Mouse (Mus musculus): ENCODE measurements around the gene Rtkn2. TPM values are rescaled to one million over a fixed set of nuclear protein-coding genes. Genes with fewer than 3 reads are reported as not detected.

The Rtkn2 gene
- polyA plus RNA-seq, 1 experiment from 2014 or later = 6.5 TPM

- Histone ChIP-seq H3K27ac (ENCODE audit: low read depth, low read length) (no peak overlapping the region), H3K4me1 (ENCODE audit: control insufficient read depth, insufficient read depth, low read length) (no peaks in the 10 kb centered on the region), H3K27me3 (ENCODE audit: control insufficient read depth, insufficient read depth, low read length) (no peaks in the 10 kb centered on the region), H3K9me3 (replicated peaks; ENCODE audit: control insufficient read depth, low read length) (no peaks in the 10 kb centered on the region), H3K4me3 (ENCODE audit: low read depth, low read length) (no peak overlapping the region), H3K9ac (ENCODE audit: low read depth, low read length) (no peak overlapping the region), H3K36me3 (ENCODE audit: control insufficient read depth, insufficient read depth, low read length) (no peaks in the 10 kb centered on the region), H3K4me2 (no peak overlapping the region)
- ATAC-seq (replicated peaks; ENCODE audit: insufficient number of reproducible peaks, low FRiP score, low TSS enrichment) = no peak
- WGBS (ENCODE audit: insufficient replicate concordance) = 85% methylated on average over 5 of the region's 5 CpGs
Observed at GRCm38 (mm10) chr10:68054131-68054530, 74.8 kb downstream of the Rtkn2 start.

- Histone ChIP-seq H3K4me1 (ENCODE audit: control insufficient read depth, insufficient read depth, low read length) (no peaks in the 10 kb centered on the region), H3K36me3 (ENCODE audit: control insufficient read depth, insufficient read depth, low read length) (no peaks in the 10 kb centered on the region), H3K27me3 (ENCODE audit: control insufficient read depth, insufficient read depth, low read length) (no peaks in the 10 kb centered on the region), H3K27ac (ENCODE audit: low read depth, low read length) (no peak overlapping the region), H3K9ac (ENCODE audit: low read depth, low read length) (no peak overlapping the region), H3K9me3 (replicated peaks; ENCODE audit: control insufficient read depth, low read length) (no peaks in the 10 kb centered on the region), H3K4me2 (no peak overlapping the region), H3K4me3 (ENCODE audit: low read depth, low read length) (no peak overlapping the region)
- 84% methylated on average over 6 of the region's 6 CpGs for WGBS (ENCODE audit: insufficient replicate concordance)
- no peak for ATAC-seq (replicated peaks; ENCODE audit: insufficient number of reproducible peaks, low FRiP score, low TSS enrichment)
Observed at GRCm38 (mm10) chr10:68054706-68055105, 75.3 kb downstream of the Rtkn2 start.

DNA sequence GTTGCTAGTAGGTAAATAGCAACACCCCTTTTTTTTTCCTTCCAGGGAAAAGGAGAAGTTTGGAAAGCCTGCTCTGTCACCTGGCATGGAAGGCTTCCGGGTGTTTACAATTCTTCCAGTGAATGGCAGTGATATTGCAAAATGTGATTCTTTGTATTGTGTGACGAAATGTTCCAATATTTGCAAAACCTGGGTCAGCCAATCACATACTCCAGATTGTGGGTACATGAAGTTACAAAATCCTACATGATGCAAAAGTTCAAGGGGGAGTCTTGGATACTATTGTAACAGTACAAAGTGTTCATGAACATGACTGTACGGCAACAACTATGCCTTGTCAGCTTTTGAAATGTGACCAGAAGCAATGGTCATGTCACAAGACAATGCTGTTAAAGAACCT is 78.5 kb downstream of the Rtkn2 start:
- Histone ChIP-seq H3K9me3 (replicated peaks; ENCODE audit: control insufficient read depth, low read length) (no peaks in the 10 kb centered on the region), H3K27ac (ENCODE audit: low read depth, low read length) (no peak overlapping the region), H3K9ac (ENCODE audit: low read depth, low read length) (no peak overlapping the region), H3K4me2 (no peak overlapping the region), H3K4me1 (ENCODE audit: control insufficient read depth, insufficient read depth, low read length) (no peaks in the 10 kb centered on the region), H3K4me3 (ENCODE audit: low read depth, low read length) (no peak overlapping the region), H3K27me3 (ENCODE audit: control insufficient read depth, insufficient read depth, low read length) (no peaks in the 10 kb centered on the region), H3K36me3 (ENCODE audit: control insufficient read depth, insufficient read depth, low read length) (no peaks in the 10 kb centered on the region)
- WGBS (ENCODE audit: insufficient replicate concordance) = 88% methylated on average over 3 of the region's 3 CpGs
- ATAC-seq (replicated peaks; ENCODE audit: insufficient number of reproducible peaks, low FRiP score, low TSS enrichment) = no peak

GRCm38 (mm10) chr10:68058378-68058777 is 79.0 kb downstream of the Rtkn2 start:
- Histone ChIP-seq H3K9me3 (replicated peaks; ENCODE audit: control insufficient read depth, low read length) (no peaks in the 10 kb centered on the region), H3K4me1 (ENCODE audit: control insufficient read depth, insufficient read depth, low read length) (no peaks in the 10 kb centered on the region), H3K4me2 (no peak overlapping the region), H3K27me3 (ENCODE audit: control insufficient read depth, insufficient read depth, low read length) (no peaks in the 10 kb centered on the region), H3K27ac (ENCODE audit: low read depth, low read length) (no peak overlapping the region), H3K9ac (ENCODE audit: low read depth, low read length) (no peak overlapping the region), H3K36me3 (ENCODE audit: control insufficient read depth, insufficient read depth, low read length) (no peaks in the 10 kb centered on the region), H3K4me3 (ENCODE audit: low read depth, low read length) (no peak overlapping the region)
- 93% methylated on average over 1 of the region's 1 CpGs for WGBS (ENCODE audit: insufficient replicate concordance)
- no peak for ATAC-seq (replicated peaks; ENCODE audit: insufficient number of reproducible peaks, low FRiP score, low TSS enrichment)

DNA sequence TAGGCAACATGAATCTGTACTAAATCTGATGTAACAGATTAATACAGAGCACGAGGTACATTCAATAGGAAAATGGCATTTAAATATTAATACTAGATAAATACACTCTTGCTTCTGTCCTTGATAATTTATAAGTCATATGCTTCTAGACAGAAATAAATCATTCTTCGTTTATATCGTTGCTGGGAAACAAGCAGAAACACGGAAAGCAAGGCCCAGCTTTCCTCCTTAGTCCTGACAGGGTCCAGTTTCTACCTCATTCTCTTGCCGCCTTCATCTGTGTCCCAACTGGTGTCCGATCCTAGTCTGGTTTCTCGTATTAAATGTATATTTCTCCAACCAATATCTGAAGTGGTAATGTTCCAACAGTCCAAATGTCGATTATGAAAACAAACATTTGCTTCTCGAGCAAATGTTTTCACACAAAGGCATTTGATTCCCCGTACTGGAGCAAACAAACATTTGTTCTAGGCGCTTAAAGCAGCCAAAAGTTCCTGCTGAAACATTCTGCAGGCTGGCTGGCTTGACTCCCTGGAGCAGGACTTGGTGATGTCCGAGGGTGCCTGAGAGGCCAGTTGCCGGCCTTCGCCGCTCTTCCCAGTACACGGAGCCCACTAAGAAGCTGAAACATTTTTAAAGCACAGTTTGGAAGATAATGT is 81.3 kb downstream of the Rtkn2 start:
- Histone ChIP-seq H3K27me3 (ENCODE audit: control insufficient read depth, insufficient read depth, low read length) (no peaks in the 10 kb centered on the region), H3K9ac (ENCODE audit: low read depth, low read length) (no peak overlapping the region), H3K4me3 (ENCODE audit: low read depth, low read length) (no peak overlapping the region), H3K4me2 (no peak overlapping the region), H3K9me3 (replicated peaks; ENCODE audit: control insufficient read depth, low read length) (no peaks in the 10 kb centered on the region), H3K27ac (ENCODE audit: low read depth, low read length) (no peak overlapping the region), H3K4me1 (ENCODE audit: control insufficient read depth, insufficient read depth, low read length) (no peaks in the 10 kb centered on the region), H3K36me3 (ENCODE audit: control insufficient read depth, insufficient read depth, low read length) (no peaks in the 10 kb centered on the region)
- no peak for ATAC-seq (replicated peaks; ENCODE audit: insufficient number of reproducible peaks, low FRiP score, low TSS enrichment)
- WGBS (ENCODE audit: insufficient replicate concordance) = 68% methylated on average over 16 of the region's 16 CpGs

DNA sequence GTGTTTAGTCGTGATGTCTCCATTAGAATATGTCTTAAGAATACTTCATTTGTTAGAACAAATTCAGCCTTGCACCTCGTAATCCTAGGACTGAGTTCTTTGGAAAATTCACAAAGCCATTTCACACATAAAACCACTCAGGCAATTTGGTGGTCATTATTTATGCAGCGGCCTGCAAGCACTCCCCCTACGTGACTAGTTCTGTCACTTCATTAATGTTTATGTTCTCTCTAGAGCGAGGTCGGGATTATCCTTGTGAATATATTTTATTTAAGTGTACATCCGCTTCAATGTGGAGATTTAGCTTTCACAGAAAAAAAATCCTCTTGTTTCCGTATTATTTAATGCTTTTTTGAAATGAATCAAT is 81.9 kb downstream of the Rtkn2 start:
- no peak overlapping the region for H3K27ac ChIP-seq (ENCODE audit: low read depth, low read length)
- H3K4me1 ChIP-seq (ENCODE audit: control insufficient read depth, insufficient read depth, low read length) = no peaks in the 10 kb centered on the region
- no peaks in the 10 kb centered on the region for H3K9me3 ChIP-seq (replicated peaks; ENCODE audit: control insufficient read depth, low read length)
- no peak for ATAC-seq (replicated peaks; ENCODE audit: insufficient number of reproducible peaks, low FRiP score, low TSS enrichment)
- 77% methylated on average over 8 of the region's 8 CpGs for WGBS (ENCODE audit: insufficient replicate concordance)
- no peaks in the 10 kb centered on the region for H3K36me3 ChIP-seq (ENCODE audit: control insufficient read depth, insufficient read depth, low read length)
- no peaks in the 10 kb centered on the region for H3K27me3 ChIP-seq (ENCODE audit: control insufficient read depth, insufficient read depth, low read length)
- no peak overlapping the region for H3K9ac ChIP-seq (ENCODE audit: low read depth, low read length)
- no peak overlapping the region for H3K4me3 ChIP-seq (ENCODE audit: low read depth, low read length)
- no peak overlapping the region for H3K4me2 ChIP-seq

DNA sequence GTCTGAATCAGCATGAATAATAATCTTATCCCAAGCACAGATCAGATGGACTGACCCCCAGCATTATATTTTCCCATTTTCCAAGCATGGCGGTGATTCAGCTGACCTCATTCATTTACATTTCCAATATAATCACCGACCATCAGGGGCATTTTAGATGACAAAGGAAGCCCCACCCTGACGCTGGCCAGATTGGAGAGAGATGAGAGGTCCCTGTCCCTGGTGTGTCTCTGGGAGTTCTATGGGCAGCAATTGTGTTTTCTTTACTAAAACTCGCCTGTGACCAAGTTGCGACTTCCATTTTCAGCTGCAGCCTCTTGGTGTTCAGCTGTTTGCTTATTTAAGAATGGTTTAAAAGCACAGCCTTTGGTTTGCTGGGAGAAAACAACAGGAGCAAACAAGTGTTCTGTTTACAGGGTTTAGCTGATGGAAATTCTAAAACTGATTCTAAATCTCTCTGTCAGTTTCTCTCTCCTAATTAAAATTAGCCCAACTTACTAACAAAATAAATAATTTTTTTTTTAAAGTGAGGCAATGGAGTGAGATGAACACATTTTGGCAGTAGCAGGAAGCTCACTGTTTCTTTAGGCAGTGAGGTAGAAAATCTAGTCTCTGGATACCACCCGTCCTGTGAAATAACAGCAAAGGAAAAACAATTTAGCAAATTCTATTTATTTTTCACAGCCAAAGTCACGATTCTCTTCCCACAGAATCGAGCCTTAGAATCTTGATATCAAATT is 84.6 kb downstream of the Rtkn2 start:
- no peaks in the 10 kb centered on the region for H3K9me3 ChIP-seq (replicated peaks; ENCODE audit: control insufficient read depth, low read length)
- H3K4me3 ChIP-seq (ENCODE audit: low read depth, low read length) = no peak overlapping the region
- no peak overlapping the region for H3K4me2 ChIP-seq
- 58% methylated on average over 8 of the region's 8 CpGs for WGBS (ENCODE audit: insufficient replicate concordance)
- no peak overlapping the region for H3K9ac ChIP-seq (ENCODE audit: low read depth, low read length)
- ATAC-seq (replicated peaks; ENCODE audit: insufficient number of reproducible peaks, low FRiP score, low TSS enrichment) = no peak
- no peaks in the 10 kb centered on the region for H3K4me1 ChIP-seq (ENCODE audit: control insufficient read depth, insufficient read depth, low read length)
- H3K36me3 ChIP-seq (ENCODE audit: control insufficient read depth, insufficient read depth, low read length) = no peaks in the 10 kb centered on the region
- no peak overlapping the region for H3K27ac ChIP-seq (ENCODE audit: low read depth, low read length)
- no peaks in the 10 kb centered on the region for H3K27me3 ChIP-seq (ENCODE audit: control insufficient read depth, insufficient read depth, low read length)

DNA sequence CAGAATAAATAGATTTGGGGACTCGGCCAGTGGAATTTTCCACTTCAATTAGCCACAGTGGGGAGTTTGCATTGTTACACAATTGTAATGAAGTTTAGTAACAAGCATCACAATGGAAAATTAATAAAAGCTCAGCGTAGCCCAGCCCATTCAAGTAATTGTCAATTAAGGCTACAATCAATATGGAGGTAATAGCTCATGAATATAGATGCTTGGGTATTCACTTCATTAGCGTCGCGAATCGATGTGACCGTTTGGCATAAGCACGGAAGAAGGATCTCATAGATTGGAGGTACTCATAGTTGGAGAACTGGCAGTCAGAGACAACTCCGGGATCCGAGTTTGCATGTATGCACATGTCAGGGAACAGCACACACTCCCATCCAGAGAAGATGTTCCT is 85.2 kb downstream of the Rtkn2 start:
- WGBS (ENCODE audit: insufficient replicate concordance) = 91% methylated on average over 10 of the region's 10 CpGs
- ATAC-seq (replicated peaks; ENCODE audit: insufficient number of reproducible peaks, low FRiP score, low TSS enrichment) = no peak

GRCm38 (mm10) chr10:68066173-68066572 is 86.8 kb downstream of the Rtkn2 start:
- H3K4me2 ChIP-seq = no peak overlapping the region
- no peak overlapping the region for H3K9ac ChIP-seq (ENCODE audit: low read depth, low read length)
- H3K4me1 ChIP-seq (ENCODE audit: control insufficient read depth, insufficient read depth, low read length) = no peaks in the 10 kb centered on the region
- no peaks in the 10 kb centered on the region for H3K27me3 ChIP-seq (ENCODE audit: control insufficient read depth, insufficient read depth, low read length)
- H3K4me3 ChIP-seq (ENCODE audit: low read depth, low read length) = no peak overlapping the region
- no peaks in the 10 kb centered on the region for H3K9me3 ChIP-seq (replicated peaks; ENCODE audit: control insufficient read depth, low read length)
- no peaks in the 10 kb centered on the region for H3K36me3 ChIP-seq (ENCODE audit: control insufficient read depth, insufficient read depth, low read length)
- no peak overlapping the region for H3K27ac ChIP-seq (ENCODE audit: low read depth, low read length)
- WGBS (ENCODE audit: insufficient replicate concordance) = 80% methylated on average over 5 of the region's 5 CpGs
- no peak for ATAC-seq (replicated peaks; ENCODE audit: insufficient number of reproducible peaks, low FRiP score, low TSS enrichment)

More for the DNA sequence above, 85.2 kb downstream of the Rtkn2 start:
- Histone ChIP-seq H3K4me1 (ENCODE audit: control insufficient read depth, insufficient read depth, low read length) (no peaks in the 10 kb centered on the region), H3K27me3 (ENCODE audit: control insufficient read depth, insufficient read depth, low read length) (no peaks in the 10 kb centered on the region), H3K4me3 (ENCODE audit: low read depth, low read length) (no peak overlapping the region), H3K9ac (ENCODE audit: low read depth, low read length) (no peak overlapping the region), H3K36me3 (ENCODE audit: control insufficient read depth, insufficient read depth, low read length) (no peaks in the 10 kb centered on the region), H3K9me3 (replicated peaks; ENCODE audit: control insufficient read depth, low read length) (no peaks in the 10 kb centered on the region), H3K4me2 (no peak overlapping the region), H3K27ac (ENCODE audit: low read depth, low read length) (no peak overlapping the region)
